8 mouse cellular contexts compared by ENCODE assay signal in genomic region chrX:101418946-101419724, GRCm38 (mm10). TPM values are rescaled to one million over a fixed set of nuclear protein-coding genes. Genes with fewer than 3 reads are reported as not detected.
DNase-seq lines count a peak whose midpoint lies in the region; ATAC-seq and TF ChIP-seq lines count a peak whose summit lies in the region.

No protein-coding gene starts in this region.

- H3K27ac ChIP-seq in embryonic facial prominence, embryonic 13.5 days, result peak overlapping the region; percentile 79
- H3K27ac ChIP-seq in heart, embryonic 16.5 days (ENCODE audit: low read length), result peak overlapping the region; percentile 70
- H3K27ac ChIP-seq in liver, embryonic 15.5 days (replicated peaks), result peak overlapping the region; percentile 9; the same call in 1 of the 2 replicates
- H3K27ac ChIP-seq in neural tube, embryonic 12.5 days, result no peak overlapping the region
- peak overlapping the region; percentile 85 for H3K27ac ChIP-seq in testis, adult 2 months (ENCODE audit: control insufficient read depth, insufficient read depth, low read depth, low read length)

- H3K27me3 ChIP-seq in embryonic facial prominence, embryonic 13.5 days, result peaks cover 19% of the 10 kb centered on the region; the same call in 1 of the 2 replicates
- H3K27me3 ChIP-seq in heart, embryonic 16.5 days (ENCODE audit: control insufficient read depth, insufficient read depth, low read length), result no peaks in the 10 kb centered on the region; the same call in 1 of the 2 replicates
- no peaks in the 10 kb centered on the region for H3K27me3 ChIP-seq in liver, embryonic 15.5 days
- no peaks in the 10 kb centered on the region for H3K27me3 ChIP-seq in neural tube, embryonic 12.5 days (replicated peaks)
- no peaks in the 10 kb centered on the region for H3K27me3 ChIP-seq in testis, adult 2 months (ENCODE audit: control insufficient read depth, insufficient read depth, low read length)

- H3K36me3 ChIP-seq in embryonic facial prominence, embryonic 13.5 days, result peaks cover 15% of the 10 kb centered on the region; the same call in 1 of the 2 replicates
- no peaks in the 10 kb centered on the region; the same call in 1 of the 2 replicates for H3K36me3 ChIP-seq in heart, embryonic 16.5 days (ENCODE audit: control insufficient read depth, insufficient read depth)
- H3K36me3 ChIP-seq in liver, embryonic 15.5 days (replicated peaks), result no peaks in the 10 kb centered on the region
- H3K36me3 ChIP-seq in neural tube, embryonic 12.5 days, result peaks cover 11% of the 10 kb centered on the region; the same call in 1 of the 2 replicates
- no peaks in the 10 kb centered on the region for H3K36me3 ChIP-seq in testis, adult 2 months (ENCODE audit: control insufficient read depth, insufficient read depth, low read length)

- no peak for ATAC-seq in embryonic facial prominence, embryonic 13.5 days (ENCODE audit: insufficient number of reproducible peaks, insufficient read depth, low FRiP score, low TSS enrichment, low read depth)
- ATAC-seq in heart, embryonic 16.5 days (replicated peaks; ENCODE audit: extremely low read depth, insufficient read depth, low FRiP score), result peak; percentile 38
- 0 out of 2 replicates have a peak, but pooled peaks have one; percentile 8 for ATAC-seq in liver, embryonic 15.5 days (ENCODE audit: insufficient read depth)
- peak; percentile 42 for ATAC-seq in neural tube, embryonic 12.5 days (ENCODE audit: low FRiP score, low read depth)

- H3K4me1 ChIP-seq in embryonic facial prominence, embryonic 13.5 days, result peaks cover 19% of the 10 kb centered on the region
- H3K4me1 ChIP-seq in heart, embryonic 16.5 days (ENCODE audit: control insufficient read depth, insufficient read depth, low read length), result peaks cover 9% of the 10 kb centered on the region
- peaks cover 16% of the 10 kb centered on the region; the same call in 1 of the 2 replicates for H3K4me1 ChIP-seq in liver, embryonic 15.5 days (replicated peaks)
- peaks cover 9% of the 10 kb centered on the region for H3K4me1 ChIP-seq in neural tube, embryonic 12.5 days
- H3K4me1 ChIP-seq in testis, adult 2 months (ENCODE audit: control insufficient read depth, insufficient read depth, low read length), result peaks cover 10% of the 10 kb centered on the region

- WGBS in embryonic facial prominence, embryonic 13.5 days, result 31% methylated on average over 36 of the region's 36 CpGs
- 20% methylated on average over 34 of the region's 36 CpGs for WGBS in heart, embryonic 16.5 days
- 19% methylated on average over 36 of the region's 36 CpGs for WGBS in liver, embryonic 15.5 days (ENCODE audit: insufficient replicate concordance)
- WGBS in neural tube, embryonic 12.5 days, result 25% methylated on average over 36 of the region's 36 CpGs

- DNase-seq in A20 (ENCODE audit: low read depth, low spot score), result peak; percentile 47
- DNase-seq in adrenal gland, postnatal 10 days, result peak; percentile 73
- peak; percentile 63 for DNase-seq in kidney, postnatal 14 days

- H3K4me2 ChIP-seq in embryonic facial prominence, embryonic 13.5 days, result peak overlapping the region; percentile 69
- peak overlapping the region; percentile 63 for H3K4me2 ChIP-seq in heart, embryonic 16.5 days (ENCODE audit: low read depth, low read length)
- H3K4me2 ChIP-seq in liver, embryonic 15.5 days, result peak overlapping the region; percentile 77
- peak overlapping the region; percentile 63 for H3K4me2 ChIP-seq in neural tube, embryonic 12.5 days (replicated peaks)

- TF ChIP-seq CTCF in testis, adult 2 months (IDR thresholded peaks at IDR 0.05; ENCODE audit: control insufficient read depth, insufficient read depth, insufficient replicate concordance, low read depth, low read length), result no peak

- TF ChIP-seq POLR2A in testis, adult 2 months (IDR thresholded peaks at IDR 0.05; ENCODE audit: control insufficient read depth, low read depth, low read length), result 0 out of 2 replicates have a peak, but pooled peaks have one; percentile 31

- H3K9ac ChIP-seq in embryonic facial prominence, embryonic 13.5 days, result peak overlapping the region; percentile 76
- peak overlapping the region; percentile 83 for H3K9ac ChIP-seq in heart, embryonic 16.5 days (ENCODE audit: low read length)
- H3K9ac ChIP-seq in liver, embryonic 15.5 days, result peak overlapping the region; percentile 49
- H3K9ac ChIP-seq in neural tube, embryonic 12.5 days, result peak overlapping the region; percentile 58

- no peaks in the 10 kb centered on the region for H3K9me3 ChIP-seq in embryonic facial prominence, embryonic 13.5 days
- no peaks in the 10 kb centered on the region for H3K9me3 ChIP-seq in heart, embryonic 16.5 days (replicated peaks; ENCODE audit: control insufficient read depth, low read length)
- H3K9me3 ChIP-seq in liver, embryonic 15.5 days (replicated peaks), result no peaks in the 10 kb centered on the region
- H3K9me3 ChIP-seq in neural tube, embryonic 12.5 days, result no peaks in the 10 kb centered on the region

- peak overlapping the region; percentile 54 for H3K4me3 ChIP-seq in embryonic facial prominence, embryonic 13.5 days
- H3K4me3 ChIP-seq in heart, embryonic 16.5 days (ENCODE audit: low read length), result peak overlapping the region; percentile 74
- peak overlapping the region; percentile 65 for H3K4me3 ChIP-seq in liver, embryonic 15.5 days (replicated peaks)
- H3K4me3 ChIP-seq in neural tube, embryonic 12.5 days, result peak overlapping the region; percentile 52
- peak overlapping the region; percentile 86 for H3K4me3 ChIP-seq in testis, adult 2 months (ENCODE audit: control insufficient read depth, low read depth, low read length)

RNA-seq across cellular contexts. Expression of gene Zmym3, which starts 1.5 kb away (rescaled TPM):
- 10 to 100 TPM; 54.9 to 91.8 TPM for total RNA-seq in adrenal gland, postnatal 10 days (2021)
- polyA plus RNA-seq in embryonic facial prominence, embryonic 13.5 days (2015; fragmentation: Nextera tagmentation; extraction: Ambion mirVana), result 42.5 and 44.1 TPM in 2 replicates
- 23.5 and 25.6 TPM in 2 replicates for polyA plus RNA-seq in heart, embryonic 16.5 days (2015; fragmentation: Nextera tagmentation; extraction: Ambion mirVana)
- 5.9 and 8.3 TPM in 2 replicates for polyA plus RNA-seq in liver, embryonic 15.5 days (2015; fragmentation: Nextera tagmentation; extraction: Ambion mirVana)
- 37.7 and 41.7 TPM in 2 replicates for polyA plus RNA-seq in neural tube, embryonic 12.5 days (2016; fragmentation: Nextera tagmentation; extraction: Ambion mirVana)
- polyA plus RNA-seq in testis, adult 2 months (2012; rRNA removed), result 38.6 and 43.4 TPM in 2 replicates

RNA-seq across cellular contexts. Expression of gene Nono, which starts 10.0 kb away (rescaled TPM):
- total RNA-seq in adrenal gland, postnatal 10 days (2021), result 100 to 1,000 TPM; 185 to 186 TPM
- 491 TPM in 2 replicates for polyA plus RNA-seq in embryonic facial prominence, embryonic 13.5 days (2015; fragmentation: Nextera tagmentation; extraction: Ambion mirVana)
- 237 and 264 TPM in 2 replicates for polyA plus RNA-seq in heart, embryonic 16.5 days (2015; fragmentation: Nextera tagmentation; extraction: Ambion mirVana)
- 107 TPM in 2 replicates for polyA plus RNA-seq in liver, embryonic 15.5 days (2015; fragmentation: Nextera tagmentation; extraction: Ambion mirVana)
- polyA plus RNA-seq in neural tube, embryonic 12.5 days (2016; fragmentation: Nextera tagmentation; extraction: Ambion mirVana), result 494 and 516 TPM in 2 replicates
- polyA plus RNA-seq in testis, adult 2 months (2012; rRNA removed), result 16.1 and 16.3 TPM in 2 replicates

RNA-seq across cellular contexts. Expression of gene Itgb1bp2, which starts 29.8 kb away (rescaled TPM):
- total RNA-seq in adrenal gland, postnatal 10 days (2021), result 10 to 100 TPM in 1 of 2 experiments, 1 to 10 TPM in 1; 8.9 to 43.1 TPM
- polyA plus RNA-seq in embryonic facial prominence, embryonic 13.5 days (2015; fragmentation: Nextera tagmentation; extraction: Ambion mirVana), result 4.0 and 6.2 TPM in 2 replicates
- 105 and 106 TPM in 2 replicates for polyA plus RNA-seq in heart, embryonic 16.5 days (2015; fragmentation: Nextera tagmentation; extraction: Ambion mirVana)
- 3.8 and 5.6 TPM in 2 replicates for polyA plus RNA-seq in liver, embryonic 15.5 days (2015; fragmentation: Nextera tagmentation; extraction: Ambion mirVana)
- polyA plus RNA-seq in neural tube, embryonic 12.5 days (2016; fragmentation: Nextera tagmentation; extraction: Ambion mirVana), result 6.1 and 7.2 TPM in 2 replicates
- polyA plus RNA-seq in testis, adult 2 months (2012; rRNA removed), result 0.11 TPM in 1 of 2 replicates, not detected in the other

RNA-seq across cellular contexts. Expression of gene Gjb1, which starts 43.0 kb away (rescaled TPM):
- total RNA-seq in adrenal gland, postnatal 10 days (2021), result 10 to 100 TPM; 42.2 to 80.7 TPM
- 1.8 TPM in 1 of 2 replicates, not detected in the other for polyA plus RNA-seq in embryonic facial prominence, embryonic 13.5 days (2015; fragmentation: Nextera tagmentation; extraction: Ambion mirVana)
- 0.10 and 0.60 TPM in 2 replicates for polyA plus RNA-seq in heart, embryonic 16.5 days (2015; fragmentation: Nextera tagmentation; extraction: Ambion mirVana)
- 111 and 148 TPM in 2 replicates for polyA plus RNA-seq in liver, embryonic 15.5 days (2015; fragmentation: Nextera tagmentation; extraction: Ambion mirVana)
- polyA plus RNA-seq in neural tube, embryonic 12.5 days (2016; fragmentation: Nextera tagmentation; extraction: Ambion mirVana), result 0.22 and 0.29 TPM in 2 replicates
- polyA plus RNA-seq in testis, adult 2 months (2012; rRNA removed), result 0.69 TPM in 1 of 2 replicates, not detected in the other

Comparison
In these comparisons a context has a peak if more than half of its experiments do, and no peak if none do; other contexts are left out.
1. RNA of gene Itgb1bp2, which starts 29.8 kb away (polyA plus RNA-seq): 105 to 106 TPM in heart, embryonic 16.5 days; 4.0 to 6.2 TPM in embryonic facial prominence, embryonic 13.5 days, 6.1 to 7.2 TPM in neural tube, embryonic 12.5 days, 3.8 to 5.6 TPM in liver, embryonic 15.5 days and 0.11 TPM in testis, adult 2 months; every median in the first group is over 10 times any median in the second.
2. Peak in every context shown above with its lines, with median percentiles within 50 percentile points of each other: DNase-seq, H3K4me2 ChIP-seq, H3K4me3 ChIP-seq and H3K9ac ChIP-seq.